Mouse (Mus musculus) hindbrain, embryonic 12.5 days (tissue): ENCODE measurements around the gene Pde4d. TPM values are rescaled to one million over a fixed set of nuclear protein-coding genes. Genes with fewer than 3 reads are reported as not detected.

Source experiments
- ATAC-seq: fragments of 200-750 bp; cut with Nextera tagmentation; 2 replicates; pipeline ENCODE4 v1.8.0; 2017; ENCODE audit warnings: moderate TSS enrichment; ENCODE audit not compliant: low FRiP score
- H3K27ac ChIP-seq: fragments of 300-500 bp; sonication (generic); 2 replicates; pipeline ENCODE4 v1.5.1; 2016; ENCODE audit warnings: mild to moderate bottlenecking
- H3K27me3 ChIP-seq: fragments of 300-500 bp; sonication (generic); 2 replicates; pipeline ENCODE4 v1.6.1; 2016; ENCODE audit warnings: mild to moderate bottlenecking
- H3K36me3 ChIP-seq: fragments of 300-500 bp; sonication (generic); 2 replicates; pipeline ENCODE4 v1.6.1; 2016; ENCODE audit warnings: mild to moderate bottlenecking
- H3K4me1 ChIP-seq: fragments of 300-500 bp; sonication (generic); 2 replicates; pipeline ENCODE4 v1.6.1; 2016
- H3K4me2 ChIP-seq: fragments of 300-500 bp; sonication (generic); replicated peaks from 2 replicates; pipeline ENCODE4 v1.6.1; 2016; ENCODE audit warnings: mild to moderate bottlenecking
- H3K4me3 ChIP-seq: fragments of 300-500 bp; sonication (generic); 2 replicates; pipeline ENCODE4 v1.5.1; 2016; ENCODE audit warnings: mild to moderate bottlenecking
- H3K9ac ChIP-seq: fragments of 300-500 bp; sonication (generic); 2 replicates; pipeline ENCODE4 v1.6.1; 2016; ENCODE audit warnings: mild to moderate bottlenecking, moderate library complexity
- H3K9me3 ChIP-seq: fragments of 300-500 bp; sonication (generic); replicated peaks from 2 replicates; pipeline ENCODE4 v1.6.1; 2016; ENCODE audit warnings: mild to moderate bottlenecking
- WGBS: fragments of 180-500 bp; shearing (Covaris S2); methylation state at CpG from one replicate; pipeline ENCODE4 v1.1.7; 2016; 5-methylcytosine and 5-hydroxymethylcytosine counted together
- polyA plus RNA-seq: library from polyadenylated mRNA; unstranded; fragments of >200 nt; fragmentation: Nextera tagmentation; extraction: Ambion mirVana; gene quantifications from 2 replicates; pipeline ENCODE4 v1.2.1, GENCODE M21; 2016

Gene Pde4d
- polyA plus RNA-seq, 1 experiment from 2014 or later: 20.6 TPM

DNA sequence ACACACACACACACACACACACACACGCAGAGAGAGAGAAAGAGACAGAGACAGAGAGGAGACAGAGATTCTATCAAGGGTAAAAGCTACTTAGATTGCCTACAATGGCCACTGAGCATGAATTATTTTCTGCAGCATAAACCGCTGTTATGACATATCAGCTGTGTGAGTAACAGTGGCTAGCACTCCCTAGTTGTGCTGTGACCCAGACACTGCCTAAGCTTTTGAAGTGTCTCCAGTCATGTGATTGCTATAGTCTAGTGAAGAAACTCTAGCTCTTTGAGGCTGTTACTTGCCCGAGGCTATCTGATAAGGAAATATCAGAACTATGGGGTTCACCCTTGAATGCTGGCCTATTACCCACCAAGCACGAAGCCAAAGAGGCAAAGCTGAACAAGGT lies 1058.7 kb downstream of the Pde4d start:
- H3K4me1 ChIP-seq: no peaks in the 10 kb centered on the region
- WGBS: 87% methylated on average over 4 of the region's 4 CpGs
- H3K27me3 ChIP-seq: no peaks in the 10 kb centered on the region
- no peaks in the 10 kb centered on the region for H3K36me3 ChIP-seq
- no peaks in the 10 kb centered on the region for H3K9me3 ChIP-seq
- no peak overlapping the region for H3K27ac ChIP-seq
- ATAC-seq: no peak
- H3K4me3 ChIP-seq: no peak overlapping the region
- no peak overlapping the region for H3K4me2 ChIP-seq
- H3K9ac ChIP-seq: no peak overlapping the region

DNA sequence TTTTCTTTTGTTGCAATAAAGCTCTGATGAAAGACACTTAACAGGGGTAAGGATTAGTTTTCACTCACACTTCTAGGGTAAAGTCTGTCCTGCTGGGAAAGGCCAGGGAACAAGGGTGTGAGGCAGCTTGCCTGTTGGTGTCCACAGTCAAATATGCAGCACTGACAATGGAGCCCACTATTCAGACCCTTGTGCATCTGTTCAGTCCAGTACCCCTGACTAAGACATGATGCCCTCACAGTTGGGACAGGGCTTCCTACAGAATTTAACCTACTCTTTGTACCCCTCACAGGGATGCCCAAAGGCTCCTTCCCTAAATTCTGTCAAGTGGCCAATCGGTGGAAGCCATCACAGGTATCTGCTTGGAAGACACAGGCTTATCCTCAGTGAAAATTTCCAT lies 1068.4 kb downstream of the Pde4d start:
- Histone ChIP-seq H3K9ac (no peak overlapping the region), H3K27me3 (no peaks in the 10 kb centered on the region), H3K4me3 (no peak overlapping the region), H3K4me2 (no peak overlapping the region), H3K9me3 (no peaks in the 10 kb centered on the region), H3K4me1 (no peaks in the 10 kb centered on the region), H3K36me3 (no peaks in the 10 kb centered on the region), H3K27ac (no peak overlapping the region)
- no peak for ATAC-seq
- 77% methylated on average over 1 of the region's 1 CpGs for WGBS

DNA sequence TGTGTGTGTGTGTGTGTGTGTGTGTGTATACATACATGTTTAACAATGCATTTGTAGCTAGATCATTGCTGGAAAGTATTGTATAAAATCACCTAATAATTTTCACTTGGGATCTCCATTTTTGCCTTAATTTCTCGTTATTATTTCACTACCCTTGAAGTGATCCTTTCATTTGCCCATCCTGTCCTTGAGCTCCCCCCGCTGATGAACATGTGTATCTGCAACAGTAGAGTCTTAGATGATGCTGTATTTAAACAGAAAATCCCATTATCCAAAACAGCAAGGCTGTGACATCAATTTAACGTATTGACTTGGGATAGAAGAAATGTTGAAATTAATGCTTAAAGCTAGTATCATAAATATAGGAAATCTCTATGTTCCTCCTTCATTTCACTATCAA lies 1069.7 kb downstream of the Pde4d start:
- Histone ChIP-seq H3K4me3 (no peak overlapping the region), H3K27ac (no peak overlapping the region), H3K9me3 (no peaks in the 10 kb centered on the region), H3K4me1 (no peaks in the 10 kb centered on the region), H3K4me2 (no peak overlapping the region), H3K27me3 (no peaks in the 10 kb centered on the region), H3K36me3 (no peaks in the 10 kb centered on the region), H3K9ac (no peak overlapping the region)
- WGBS: 38% methylated on average over 3 of the region's 3 CpGs
- no peak for ATAC-seq

DNA sequence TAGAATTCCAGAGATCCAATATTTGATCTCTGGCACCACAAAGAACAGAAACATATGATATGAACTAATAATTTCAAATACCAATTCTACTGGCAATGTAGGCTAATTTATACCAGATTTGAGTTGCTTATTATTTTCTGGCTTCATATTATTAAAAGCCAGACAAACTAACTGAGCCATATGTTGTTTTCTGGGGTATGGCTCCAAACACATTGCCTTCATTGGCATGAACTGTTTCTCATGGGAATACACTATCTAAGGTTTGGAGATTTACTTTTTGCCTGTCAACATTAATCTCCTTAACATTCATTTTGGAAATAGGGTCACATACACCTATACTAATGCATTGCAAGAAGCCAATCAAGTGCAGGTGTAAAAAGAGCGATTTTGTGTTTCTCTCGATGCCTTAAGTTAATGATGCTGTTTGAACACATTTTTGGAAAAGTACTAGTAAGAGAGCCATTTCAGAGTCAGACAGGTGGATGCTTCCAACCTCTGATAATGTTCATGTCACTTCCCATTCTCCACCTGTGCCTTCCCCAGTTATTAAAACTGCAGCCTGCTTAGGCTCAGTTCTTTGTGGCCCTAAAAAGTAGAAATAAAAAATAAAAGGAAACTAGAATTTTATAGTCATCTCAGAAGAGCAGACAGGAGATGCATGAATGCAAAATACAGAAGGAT lies 1070.4 kb downstream of the Pde4d start:
- Histone ChIP-seq H3K36me3 (no peaks in the 10 kb centered on the region), H3K4me2 (no peak overlapping the region), H3K27ac (no peak overlapping the region), H3K4me1 (no peaks in the 10 kb centered on the region), H3K4me3 (no peak overlapping the region), H3K9me3 (no peaks in the 10 kb centered on the region), H3K27me3 (no peaks in the 10 kb centered on the region), H3K9ac (no peak overlapping the region)
- ATAC-seq: no peak
- 89% methylated on average over 2 of the region's 2 CpGs for WGBS

DNA sequence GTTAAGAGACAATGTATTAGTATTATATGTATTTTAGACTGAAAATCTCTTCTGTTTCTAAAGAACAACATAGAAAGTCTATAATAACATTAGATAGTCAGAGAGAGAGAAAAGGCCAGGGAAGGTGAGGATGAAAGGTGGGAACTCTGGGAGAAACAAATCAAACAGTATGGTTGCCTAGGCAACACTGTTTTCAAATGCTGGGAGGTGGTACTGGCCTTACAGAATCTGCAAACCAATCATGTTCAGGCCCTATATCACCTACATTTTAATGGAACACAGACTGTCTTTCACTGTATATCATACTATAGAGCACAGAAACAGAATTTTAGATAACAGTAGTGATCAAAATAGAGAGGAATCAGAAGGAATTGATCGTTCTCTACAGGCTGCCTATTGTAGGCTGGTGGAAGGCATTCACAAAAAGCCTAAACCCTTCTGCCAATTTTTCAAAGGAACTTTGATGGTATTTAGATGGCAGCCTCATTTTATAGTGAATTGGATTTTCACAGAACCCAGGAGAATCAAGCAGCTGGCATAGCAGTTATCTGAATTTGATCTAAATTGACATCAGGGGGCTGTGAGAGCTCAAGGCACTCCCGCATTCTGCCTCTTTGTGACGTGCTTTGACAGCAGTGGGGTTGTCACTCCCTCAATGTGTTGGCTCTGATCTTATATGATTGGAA lies 1084.2 kb downstream of the Pde4d start:
- peak; percentile 63; the same call in 1 of the 2 replicates for ATAC-seq
- no peaks in the 10 kb centered on the region for H3K9me3 ChIP-seq
- 59% methylated on average over 3 of the region's 3 CpGs for WGBS
- H3K9ac ChIP-seq: no peak overlapping the region
- H3K36me3 ChIP-seq: no peaks in the 10 kb centered on the region
- H3K27ac ChIP-seq: peak overlapping the region; percentile 64
- no peak overlapping the region for H3K4me3 ChIP-seq
- H3K27me3 ChIP-seq: no peaks in the 10 kb centered on the region
- H3K4me2 ChIP-seq: no peak overlapping the region
- H3K4me1 ChIP-seq: peaks cover 19% of the 10 kb centered on the region

DNA sequence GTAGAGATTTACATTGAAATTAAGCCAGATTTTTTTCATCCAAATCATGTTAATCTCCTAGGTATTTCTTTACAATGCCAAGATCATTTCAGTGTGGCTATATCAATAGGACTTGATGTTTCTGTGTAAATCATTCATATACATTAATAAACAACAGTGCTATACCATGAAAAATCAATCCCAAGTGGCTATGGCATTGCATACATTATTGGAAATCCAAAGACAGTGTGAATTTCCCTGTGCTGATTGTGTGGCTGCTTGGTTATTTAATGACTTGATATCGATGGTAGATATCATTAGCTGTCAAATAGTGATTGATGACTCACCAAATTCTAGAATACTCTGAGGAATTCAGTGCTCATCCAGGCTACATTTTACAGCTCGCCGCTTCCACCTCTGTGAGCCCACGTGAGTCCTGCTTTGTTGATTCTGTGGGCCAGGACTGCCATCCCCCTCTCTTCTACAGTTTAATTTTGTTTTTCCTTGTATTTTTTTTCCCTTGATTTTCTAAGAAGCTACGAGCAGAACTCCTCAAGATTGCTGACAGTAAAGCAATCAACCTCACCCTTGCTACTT lies 1085.0 kb downstream of the Pde4d start:
- Histone ChIP-seq H3K4me3 (no peak overlapping the region), H3K4me2 (no peak overlapping the region), H3K27ac (peak overlapping the region; percentile 64), H3K9ac (no peak overlapping the region), H3K27me3 (no peaks in the 10 kb centered on the region), H3K36me3 (no peaks in the 10 kb centered on the region), H3K4me1 (peaks cover 19% of the 10 kb centered on the region), H3K9me3 (no peaks in the 10 kb centered on the region)
- WGBS: 53% methylated on average over 5 of the region's 5 CpGs
- ATAC-seq: 0 out of 2 replicates have a peak, but pooled peaks have one; percentile 18

DNA sequence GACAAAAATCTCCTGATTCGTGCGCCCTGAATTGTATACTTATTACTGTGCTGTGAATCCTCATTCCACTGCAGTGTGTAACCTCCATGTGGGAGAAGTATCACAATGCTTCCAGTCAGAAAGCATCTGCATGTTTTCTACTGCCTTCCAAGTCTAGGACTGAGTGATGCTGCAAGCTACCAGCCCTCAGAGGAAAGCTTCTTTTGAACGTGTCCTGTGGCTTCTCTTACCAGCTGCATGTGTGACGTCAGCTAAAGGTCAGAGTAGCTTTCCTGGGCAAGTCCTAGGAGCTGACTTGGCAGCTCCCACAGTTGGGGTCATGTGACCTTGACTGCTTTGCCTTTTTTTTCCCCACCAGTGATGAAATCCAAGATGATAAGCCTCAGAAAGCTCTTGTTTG lies 1086.9 kb downstream of the Pde4d start:
- H3K36me3 ChIP-seq: no peaks in the 10 kb centered on the region
- H3K4me3 ChIP-seq: no peak overlapping the region
- no peaks in the 10 kb centered on the region for H3K27me3 ChIP-seq
- H3K9ac ChIP-seq: no peak overlapping the region
- H3K27ac ChIP-seq: no peak overlapping the region
- H3K9me3 ChIP-seq: no peaks in the 10 kb centered on the region
- H3K4me1 ChIP-seq: peaks cover 19% of the 10 kb centered on the region
- H3K4me2 ChIP-seq: no peak overlapping the region
- ATAC-seq: no peak
- 71% methylated on average over 4 of the region's 4 CpGs for WGBS

DNA sequence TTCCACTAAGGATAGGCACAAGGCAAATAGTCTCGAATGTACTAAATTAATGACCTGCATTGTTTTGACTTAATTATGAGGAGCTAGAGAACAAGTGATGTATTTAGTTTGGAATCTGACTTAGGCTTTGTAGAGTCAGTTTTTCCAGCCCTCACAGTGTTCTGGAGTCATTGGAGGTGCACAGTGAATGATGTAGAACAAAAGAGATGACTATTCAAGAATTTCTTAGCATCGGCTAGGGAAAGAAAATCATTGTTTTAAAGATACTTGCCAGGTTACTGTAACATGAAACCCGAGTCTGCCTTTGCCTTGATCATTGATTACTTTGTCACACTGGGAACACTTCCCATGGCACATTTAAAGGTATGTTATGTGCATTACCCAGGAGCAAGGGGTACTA lies 1089.6 kb downstream of the Pde4d start:
- ATAC-seq: no peak

DNA sequence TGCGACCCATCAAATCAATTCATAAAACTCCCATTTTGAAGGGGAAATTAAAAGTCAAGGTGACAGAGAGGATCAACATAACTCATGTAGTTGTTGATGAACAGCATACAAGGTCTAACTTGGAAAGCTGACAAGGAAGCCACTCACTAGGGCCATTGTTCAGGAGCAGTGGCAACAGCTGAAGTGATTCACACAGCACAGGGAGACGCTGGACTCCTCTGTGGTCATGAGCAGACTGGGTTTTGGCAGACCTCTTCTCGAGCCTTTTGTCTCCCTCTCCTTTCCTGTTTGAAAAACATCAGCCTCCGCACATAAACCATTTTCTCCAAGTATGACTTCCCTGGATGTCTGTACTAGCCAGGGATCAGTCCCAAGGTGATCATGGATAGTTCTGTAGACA lies 1094.9 kb downstream of the Pde4d start:
- Histone ChIP-seq H3K9me3 (no peaks in the 10 kb centered on the region), H3K4me2 (no peak overlapping the region), H3K27ac (no peak overlapping the region), H3K4me3 (no peak overlapping the region), H3K36me3 (no peaks in the 10 kb centered on the region), H3K9ac (no peak overlapping the region), H3K27me3 (no peaks in the 10 kb centered on the region), H3K4me1 (no peaks in the 10 kb centered on the region)
- ATAC-seq: no peak
- 74% methylated on average over 4 of the region's 4 CpGs for WGBS

More for the DNA sequence above, 1089.6 kb downstream of the Pde4d start:
- H3K4me3 ChIP-seq: no peak overlapping the region
- peaks cover 13% of the 10 kb centered on the region for H3K4me1 ChIP-seq
- H3K36me3 ChIP-seq: no peaks in the 10 kb centered on the region
- no peak overlapping the region for H3K27ac ChIP-seq
- H3K9me3 ChIP-seq: no peaks in the 10 kb centered on the region
- WGBS: 58% methylated on average over 3 of the region's 3 CpGs
- H3K4me2 ChIP-seq: no peak overlapping the region
- H3K9ac ChIP-seq: no peak overlapping the region
- no peaks in the 10 kb centered on the region for H3K27me3 ChIP-seq

DNA sequence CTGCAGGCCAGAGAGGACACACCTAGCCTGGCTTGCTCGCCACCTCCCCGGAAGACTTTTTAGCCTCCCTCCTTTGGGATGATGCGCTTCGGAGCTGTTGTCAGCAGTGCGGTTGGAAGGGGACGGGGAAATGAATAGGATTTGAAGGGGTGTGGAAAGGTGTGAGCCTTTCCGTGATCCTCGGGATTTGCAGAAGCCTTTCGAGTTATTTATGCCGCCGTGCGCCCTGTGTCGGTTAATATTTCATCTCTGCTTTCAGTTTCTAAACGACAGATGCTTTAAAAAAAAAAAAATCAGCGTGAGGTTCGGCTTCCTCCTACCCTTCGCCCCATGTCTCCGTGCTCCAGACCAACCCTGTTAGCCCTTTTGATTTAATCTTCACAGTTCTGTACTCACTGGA lies 1096.6 kb downstream of the Pde4d start:
- no peaks in the 10 kb centered on the region for H3K36me3 ChIP-seq
- ATAC-seq: no peak
- H3K9ac ChIP-seq: no peak overlapping the region
- H3K4me1 ChIP-seq: no peaks in the 10 kb centered on the region
- H3K9me3 ChIP-seq: no peaks in the 10 kb centered on the region
- H3K4me2 ChIP-seq: no peak overlapping the region
- H3K4me3 ChIP-seq: no peak overlapping the region
- H3K27ac ChIP-seq: no peak overlapping the region
- H3K27me3 ChIP-seq: no peaks in the 10 kb centered on the region
- 78% methylated on average over 18 of the region's 18 CpGs for WGBS

DNA sequence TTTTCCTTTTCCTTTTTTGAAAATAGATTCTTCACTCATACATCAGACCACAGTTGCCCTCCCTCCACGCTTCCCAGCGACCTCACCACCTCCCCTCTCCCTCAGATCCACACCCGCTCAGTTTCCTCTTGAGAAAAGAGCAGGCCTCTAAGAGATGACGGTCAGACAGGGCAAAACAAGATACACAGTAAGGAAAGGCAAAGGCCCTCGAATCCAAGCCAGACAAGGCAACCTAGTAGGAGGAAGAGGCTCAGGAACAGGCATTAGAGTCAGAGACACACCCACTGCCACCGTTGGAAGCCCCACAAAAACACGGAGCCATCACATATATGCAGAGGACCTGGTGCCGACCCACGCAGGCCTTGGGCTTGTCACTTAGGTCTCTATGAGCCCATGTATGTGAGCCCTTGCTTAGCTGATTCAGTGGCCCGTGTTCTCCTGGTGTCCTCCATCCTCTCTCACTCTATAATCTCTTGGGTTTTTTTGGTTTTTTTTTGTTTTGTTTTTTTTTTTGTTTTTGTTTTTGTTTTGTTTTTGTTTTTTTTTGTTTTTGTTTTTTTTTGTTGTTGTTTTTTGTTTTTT lies 1097.3 kb downstream of the Pde4d start:
- H3K9ac ChIP-seq: no peak overlapping the region
- H3K9me3 ChIP-seq: no peaks in the 10 kb centered on the region
- H3K27ac ChIP-seq: no peak overlapping the region
- H3K4me3 ChIP-seq: no peak overlapping the region
- H3K36me3 ChIP-seq: no peaks in the 10 kb centered on the region
- 80% methylated on average over 10 of the region's 10 CpGs for WGBS
- H3K27me3 ChIP-seq: no peaks in the 10 kb centered on the region
- no peak overlapping the region for H3K4me2 ChIP-seq
- H3K4me1 ChIP-seq: no peaks in the 10 kb centered on the region
- no peak for ATAC-seq

DNA sequence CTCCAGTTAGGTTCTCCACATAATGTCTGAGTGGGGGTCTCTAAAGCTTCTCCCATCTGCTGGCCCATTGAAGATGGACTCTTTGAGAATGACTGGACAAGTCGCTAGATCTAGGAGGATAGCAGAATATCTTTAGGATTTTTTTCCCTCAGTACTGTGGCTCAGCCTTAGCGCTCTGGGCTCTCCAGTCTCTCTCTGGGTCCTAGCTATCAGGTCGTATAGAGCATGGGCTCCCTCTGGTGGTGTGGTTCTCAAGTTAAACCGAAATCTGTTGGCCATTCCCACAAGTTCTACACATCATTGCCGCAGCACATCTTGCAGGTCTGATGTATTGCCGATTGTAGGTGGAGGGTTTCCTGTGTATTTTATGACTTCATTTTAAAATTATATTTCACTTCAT lies 1098.0 kb downstream of the Pde4d start:
- peak; percentile 73 for ATAC-seq
- H3K4me1 ChIP-seq: no peaks in the 10 kb centered on the region
- H3K27me3 ChIP-seq: no peaks in the 10 kb centered on the region
- no peak overlapping the region for H3K4me2 ChIP-seq
- no peaks in the 10 kb centered on the region for H3K9me3 ChIP-seq
- H3K9ac ChIP-seq: no peak overlapping the region
- H3K36me3 ChIP-seq: no peaks in the 10 kb centered on the region
- 33% methylated on average over 6 of the region's 6 CpGs for WGBS
- no peak overlapping the region for H3K4me3 ChIP-seq
- no peak overlapping the region for H3K27ac ChIP-seq
